Mouse (Mus musculus): Measurements from ENCODE around the gene Max.

DNA sequence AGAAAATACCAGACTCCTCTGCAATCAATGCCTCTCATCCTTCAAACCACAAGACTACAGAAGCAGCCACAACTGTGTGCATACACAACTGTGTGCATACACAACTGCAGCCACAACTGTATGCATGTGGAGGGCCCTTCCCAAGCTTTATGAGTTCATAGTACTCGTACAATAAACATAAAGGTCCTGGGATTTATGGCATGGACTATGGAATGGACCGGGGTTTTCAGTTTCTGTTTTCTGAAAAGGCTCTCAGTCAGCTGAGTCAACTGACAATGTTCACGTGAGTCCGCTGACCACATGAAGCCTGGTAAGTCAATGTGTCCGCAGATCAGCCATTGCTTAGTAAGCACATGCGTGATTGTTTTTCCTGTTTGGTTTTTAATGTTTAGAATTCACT is 18.5 kb downstream of the Max start:
- TF ChIP-seq POLR2A (IDR thresholded peaks at IDR 0.05; ENCODE audit: extremely low read depth, insufficient read depth, low read length) (no peak), CTCF (IDR thresholded peaks at IDR 0.05; ENCODE audit: extremely low read depth, insufficient read depth, low read length) (no peak)

All from cortical plate, adult 2 months (tissue).